Mouse (Mus musculus) myocyte (in vitro differentiated cells): ENCODE measurements around the gene Slc22a15.

Experiments used
- MAX ChIP-seq: IDR thresholded peaks from one replicate; pipeline ENCODE4 v1.6.1; 2011; ENCODE audit warnings: low read depth, mild to moderate bottlenecking, control low read depth
- MYOD1 ChIP-seq, 3 experiments: IDR thresholded peaks; one replicate each; pipeline ENCODE4 v1.6.1; 2011; ENCODE audit warnings: control low read depth in 2 of 3, low read depth in 2 of 3, mild to moderate bottlenecking in 2 of 3, moderate library complexity in 1 of 3; ENCODE audit not compliant: insufficient read length in 2 of 3, control insufficient read depth in 1 of 3
- MYOG ChIP-seq, 3 experiments: IDR thresholded peaks; one replicate each; pipeline ENCODE4 v1.6.1; 2011; ENCODE audit warnings: control low read depth in 2 of 3, low read depth in 2 of 3, mild to moderate bottlenecking in 2 of 3; ENCODE audit not compliant: insufficient read length in 2 of 3, control insufficient read depth in 1 of 3, insufficient read depth in 1 of 3
- POLR2A ChIP-seq: IDR thresholded peaks from one replicate; pipeline ENCODE4 v1.6.1; 2011; ENCODE audit warnings: low read depth, mild to moderate bottlenecking, control low read depth, moderate library complexity; ENCODE audit not compliant: insufficient read length
- POLR2AphosphoS2 ChIP-seq: IDR thresholded peaks from one replicate; pipeline ENCODE4 v1.6.1; 2011; ENCODE audit warnings: low read depth, control low read depth; ENCODE audit not compliant: insufficient read length
- TCF12 ChIP-seq: IDR thresholded peaks from one replicate; pipeline ENCODE4 v1.6.1; 2011; ENCODE audit warnings: mild to moderate bottlenecking, control low read depth; ENCODE audit not compliant: poor library complexity, insufficient read depth, severe bottlenecking
- TCF3 ChIP-seq: IDR thresholded peaks from one replicate; pipeline ENCODE4 v1.6.1; 2011; ENCODE audit warnings: low read depth, control low read depth; ENCODE audit not compliant: insufficient read length
- USF1 ChIP-seq: IDR thresholded peaks from one replicate; pipeline ENCODE4 v1.6.1; 2011; ENCODE audit warnings: low read depth, mild to moderate bottlenecking, control low read depth, moderate library complexity

GRCm38 (mm10) chr3:101806941-101807340 is 117.3 kb downstream of the Slc22a15 start:
- TF ChIP-seq POLR2A (no peak), TCF3 (no peak), USF1 (no peak), MAX (no peak), TCF12 (no peak), MYOG (IDR thresholded peaks at IDR 0.05; ENCODE audit: control insufficient read depth in 1 of 3, insufficient read depth in 1 of 3, insufficient read length in 2 of 3, low read depth in 2 of 3) (no peak), POLR2AphosphoS2 (no peak), MYOD1 (IDR thresholded peaks at IDR 0.05; ENCODE audit: control insufficient read depth in 1 of 3, insufficient read length in 2 of 3, low read depth in 2 of 3) (no peak)
